In the genomic region with DNA sequence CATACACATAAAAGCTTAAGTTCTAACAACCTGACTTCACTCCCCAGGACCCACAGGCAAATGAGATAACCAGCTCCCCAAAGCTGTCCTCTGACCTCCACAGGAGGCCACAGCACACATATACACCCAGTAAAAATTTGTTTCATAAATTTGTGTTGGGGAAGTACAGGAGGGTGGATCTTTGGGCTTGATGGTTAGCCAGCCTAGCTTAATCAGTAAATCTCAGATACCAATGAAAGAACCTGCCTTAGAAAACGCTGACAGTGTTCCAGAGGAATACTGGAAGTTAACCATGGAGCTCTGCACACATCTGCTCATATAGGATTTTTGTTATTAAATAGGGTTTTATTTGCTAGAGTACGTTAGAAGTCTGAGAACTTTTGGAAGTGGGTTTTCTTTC, we compare ENCODE assay signal across 33 mouse cellular contexts. TPM values are rescaled to one million over a fixed set of nuclear protein-coding genes. Genes with fewer than 3 reads are reported as not detected.
"Had no signal": no experiment of that assay in that cellular context is flagged by ENCODE, and none has a peak within 500 bp of the region (broad histone marks: within the 10 kb centered on the region; RNA-seq: fewer than 3 reads in every experiment).

No protein-coding gene starts in this region.

- DNase-seq: cerebellum, adult 18-20 months; cerebellum, adult 2 months; cerebellum, adult 8-10 months; cerebellum, adult 9-10 months; cerebellum, adult 9-11 months; cerebellum, postnatal 10 days; cerebellum, postnatal 14 days; cerebellum, postnatal 25 days; cerebellum, postnatal 36 days; embryo, embryonic 11 days; forebrain, postnatal 0 days; gastrocnemius, adult 2 months; gastrocnemius, postnatal 10 days; gastrocnemius, postnatal 14 days; gastrocnemius, postnatal 25 days; gastrocnemius, postnatal 36 days; heart, adult 11 months had no signal

- H3K4me1 ChIP-seq: embryonic facial prominence, embryonic 10.5 days; embryonic facial prominence, embryonic 12.5 days; embryonic facial prominence, embryonic 13.5 days; embryonic facial prominence, embryonic 15.5 days; forebrain, embryonic 12.5 days; forebrain, embryonic 15.5 days had no signal

- H3K4me3 ChIP-seq: embryonic facial prominence, embryonic 10.5 days; embryonic facial prominence, embryonic 12.5 days; embryonic facial prominence, embryonic 13.5 days; embryonic facial prominence, embryonic 15.5 days; erythroblast, embryonic 14.5 days; forebrain, embryonic 10.5 days; forebrain, embryonic 12.5 days; forebrain, embryonic 13.5 days; forebrain, embryonic 15.5 days; gastrocnemius, adult 2 months had no signal

- ATAC-seq: forebrain, embryonic 13.5 days; forebrain, embryonic 14.5 days; forebrain, embryonic 15.5 days; forebrain, embryonic 16.5 days; forebrain, postnatal 0 days had no signal

- H3K27ac ChIP-seq: embryonic facial prominence, embryonic 10.5 days; embryonic facial prominence, embryonic 12.5 days; embryonic facial prominence, embryonic 13.5 days; embryonic facial prominence, embryonic 15.5 days; forebrain, embryonic 10.5 days; forebrain, embryonic 12.5 days; forebrain, embryonic 13.5 days; forebrain, embryonic 15.5 days; gastrocnemius, adult 2 months had no signal

- H3K9me3 ChIP-seq: embryonic facial prominence, embryonic 10.5 days; embryonic facial prominence, embryonic 12.5 days; embryonic facial prominence, embryonic 13.5 days; embryonic facial prominence, embryonic 15.5 days; forebrain, embryonic 10.5 days; forebrain, embryonic 12.5 days; forebrain, embryonic 13.5 days; forebrain, embryonic 15.5 days had no signal

- H3K4me2 ChIP-seq: embryonic facial prominence, embryonic 12.5 days; embryonic facial prominence, embryonic 13.5 days; embryonic facial prominence, embryonic 15.5 days; forebrain, embryonic 12.5 days; forebrain, embryonic 13.5 days; forebrain, embryonic 15.5 days had no signal

- H3K9ac ChIP-seq: embryonic facial prominence, embryonic 12.5 days; embryonic facial prominence, embryonic 13.5 days; embryonic facial prominence, embryonic 15.5 days; forebrain, embryonic 12.5 days; forebrain, embryonic 13.5 days; forebrain, embryonic 15.5 days; forebrain, postnatal 0 days had no signal

- H3K27me3 ChIP-seq: embryonic facial prominence, embryonic 12.5 days; embryonic facial prominence, embryonic 13.5 days; embryonic facial prominence, embryonic 15.5 days; forebrain, embryonic 13.5 days; forebrain, embryonic 15.5 days had no signal

RNA-seq across cellular contexts. Expression of gene Fam166a, which starts 0.9 kb away (rescaled TPM):
- polyA plus RNA-seq: embryonic facial prominence, embryonic 11.5 days; embryonic facial prominence, embryonic 12.5 days; embryonic facial prominence, embryonic 13.5 days; embryonic facial prominence, embryonic 14.5 days; erythroblast, embryonic 14.5 days; forebrain, embryonic 13.5 days; forebrain, embryonic 15.5 days; forebrain, embryonic 16.5 days; forebrain, postnatal 0 days had no signal

RNA-seq across cellular contexts. Expression of gene Stpg3, which starts 3.2 kb away (rescaled TPM):
- polyA plus RNA-seq: cerebellum, adult 2 months; cortical plate, adult 2 months; embryonic facial prominence, embryonic 10.5 days; embryonic facial prominence, embryonic 11.5 days; embryonic facial prominence, embryonic 12.5 days; embryonic facial prominence, embryonic 14.5 days; embryonic facial prominence, embryonic 15.5 days; erythroblast, embryonic 14.5 days; forebrain, embryonic 10.5 days; forebrain, embryonic 11.5 days; forebrain, embryonic 12.5 days; forebrain, embryonic 13.5 days; forebrain, embryonic 14.5 days; forebrain, embryonic 15.5 days; forebrain, embryonic 16.5 days; forebrain, postnatal 0 days had no signal

RNA-seq across cellular contexts. Expression of gene Slc34a3, which starts 16.5 kb away (rescaled TPM):
- polyA plus RNA-seq: embryonic facial prominence, embryonic 10.5 days; embryonic facial prominence, embryonic 11.5 days; embryonic facial prominence, embryonic 12.5 days; embryonic facial prominence, embryonic 13.5 days; embryonic facial prominence, embryonic 14.5 days; embryonic facial prominence, embryonic 15.5 days; erythroblast, embryonic 14.5 days; forebrain, embryonic 10.5 days; forebrain, embryonic 11.5 days; forebrain, embryonic 12.5 days; forebrain, embryonic 13.5 days; forebrain, embryonic 14.5 days; forebrain, embryonic 15.5 days; forebrain, embryonic 16.5 days; forebrain, postnatal 0 days; gonadal fat pad, adult 2 months had no signal
